Mouse (Mus musculus) B cell, adult 2 months (primary cell): ENCODE measurements at regions not wholly inside any gene's neighbourhood (a gene's known extent, or its start where the extent isn't known, plus 50 kb on each side); places are given as distances from the start of the nearest gene placed in this dataset.

ENCODE experiments used
- DNase-seq, 2 experiments: peaks; one replicate each; pipeline ENCODE4 v3.0.0; 2022

- DNase-seq: no peak
These were observed 660.5 kb upstream of the Sel1l start for GRCm38 (mm10) chr12:92509494-92509893.

- no peak for DNase-seq
These were observed 660.0 kb upstream of the Sel1l start for GRCm38 (mm10) chr12:92508796-92509489.

DNA sequence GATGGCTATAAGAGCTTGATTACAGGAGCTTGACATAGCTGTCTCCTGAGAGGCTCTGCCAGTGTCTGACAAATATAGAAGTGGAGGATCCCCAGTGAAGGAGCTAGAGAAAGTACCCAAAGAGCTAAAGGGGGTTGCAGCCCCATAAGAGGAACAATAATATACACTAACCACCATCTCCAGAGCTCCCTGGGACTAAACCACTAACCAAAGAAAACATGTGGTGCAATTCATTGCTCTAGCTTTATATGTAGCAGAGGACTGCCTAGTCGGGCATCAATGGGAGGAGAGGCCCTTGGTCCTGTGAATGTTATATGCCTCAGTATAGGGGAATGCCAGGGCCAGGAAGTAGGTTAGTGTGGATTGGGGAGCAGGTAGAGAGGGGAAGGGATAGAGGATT lies 635.0 kb upstream of the Sel1l start:
- DNase-seq: no peak

- no peak for DNase-seq
These were observed 625.5 kb upstream of the Sel1l start for GRCm38 (mm10) chr12:92474293-92475062.

DNA sequence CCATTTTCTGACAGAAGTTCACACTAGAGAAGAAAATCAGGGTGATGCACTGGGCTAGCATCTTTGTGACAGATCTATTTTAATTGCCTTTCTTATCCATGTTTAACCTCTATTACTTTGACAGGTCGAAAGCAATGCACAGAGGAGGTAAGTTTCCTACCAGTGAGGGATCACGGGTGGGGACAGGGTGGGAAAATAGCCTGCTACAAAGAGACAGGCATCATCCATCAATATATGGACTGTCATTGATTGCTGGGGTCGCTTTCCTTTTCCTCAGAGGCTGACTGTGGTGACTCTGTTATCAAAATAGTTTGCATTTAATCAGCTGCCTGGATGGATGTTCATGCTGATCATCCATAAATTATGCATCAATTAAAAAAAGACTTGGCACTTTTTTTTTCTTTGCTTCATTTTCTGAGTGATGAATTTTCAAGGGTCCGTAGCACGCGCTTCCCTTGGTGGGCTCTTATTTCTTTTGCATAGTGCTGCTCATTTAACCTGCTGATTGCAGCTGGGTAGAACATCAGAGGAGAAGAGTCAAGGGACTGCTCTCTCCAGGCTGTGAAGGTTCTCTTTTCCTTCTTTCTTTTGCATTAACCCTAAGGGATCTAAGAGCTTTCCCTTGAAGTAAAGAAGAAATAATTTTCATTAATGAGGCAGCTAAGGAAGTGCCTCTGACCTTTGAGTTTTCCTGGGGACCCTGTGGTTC lies 602.3 kb upstream of the Sel1l start:
- DNase-seq: no peak

DNA sequence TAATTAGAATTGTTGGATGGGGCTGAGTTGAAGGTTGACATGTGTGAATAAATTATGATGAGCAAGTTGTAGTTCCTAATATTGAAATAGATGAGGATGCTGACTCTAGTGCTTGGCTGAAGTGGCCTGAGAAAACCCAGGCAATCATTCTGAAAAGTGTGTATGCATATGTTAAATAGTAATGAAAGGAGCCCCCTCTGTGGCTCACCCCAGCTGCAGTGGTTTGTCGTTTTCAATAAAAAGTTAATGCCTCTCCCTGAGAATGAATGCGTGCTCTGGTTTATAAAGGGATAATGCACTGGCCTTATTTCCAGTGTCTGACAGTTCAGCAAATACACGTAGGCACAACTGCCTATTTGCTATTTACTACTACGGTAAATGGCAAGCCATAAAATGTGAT lies 569.5 kb upstream of the Sel1l start:
- no peak for DNase-seq

GRCm38 (mm10) chr12:92405506-92405905 lies 556.5 kb upstream of the Sel1l start:
- no peak for DNase-seq

GRCm38 (mm10) chr12:92400987-92401386 lies 552.0 kb upstream of the Sel1l start:
- no peak for DNase-seq

GRCm38 (mm10) chr12:92386195-92386594 lies 537.2 kb upstream of the Sel1l start:
- no peak for DNase-seq

DNA sequence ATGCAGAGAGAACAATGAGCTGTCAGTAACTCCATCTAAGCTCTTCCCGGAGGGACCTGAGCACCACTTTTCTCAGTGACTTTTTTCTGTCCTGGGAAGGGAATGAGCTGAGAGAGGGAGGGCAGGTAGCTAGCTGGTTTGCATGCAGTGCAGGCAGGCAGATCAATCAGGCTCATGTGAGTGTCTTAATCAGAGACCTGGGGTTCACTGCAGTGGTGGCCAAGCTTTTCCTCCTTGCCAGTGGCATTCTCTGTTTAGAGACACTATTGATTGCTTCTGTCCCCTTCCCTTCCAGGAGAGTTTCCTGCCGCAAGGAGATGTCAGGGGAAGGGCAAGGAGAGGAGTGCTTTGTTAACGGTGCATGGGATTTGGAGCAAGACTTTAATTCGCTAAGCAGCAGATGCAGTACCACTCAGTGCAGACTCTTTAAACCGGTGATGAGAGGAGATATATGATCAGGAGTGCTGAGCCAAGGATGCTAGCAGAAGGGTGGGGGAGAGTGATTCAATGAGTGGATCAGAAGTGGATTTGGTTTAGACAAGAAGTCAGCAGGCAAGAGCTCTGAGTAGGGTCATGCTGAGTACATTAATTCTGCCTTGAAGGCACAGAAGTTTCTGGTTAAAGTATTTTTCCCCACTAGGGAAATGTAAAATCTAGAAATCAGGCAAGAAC lies 535.4 kb upstream of the Sel1l start:
- DNase-seq: no peak

DNA sequence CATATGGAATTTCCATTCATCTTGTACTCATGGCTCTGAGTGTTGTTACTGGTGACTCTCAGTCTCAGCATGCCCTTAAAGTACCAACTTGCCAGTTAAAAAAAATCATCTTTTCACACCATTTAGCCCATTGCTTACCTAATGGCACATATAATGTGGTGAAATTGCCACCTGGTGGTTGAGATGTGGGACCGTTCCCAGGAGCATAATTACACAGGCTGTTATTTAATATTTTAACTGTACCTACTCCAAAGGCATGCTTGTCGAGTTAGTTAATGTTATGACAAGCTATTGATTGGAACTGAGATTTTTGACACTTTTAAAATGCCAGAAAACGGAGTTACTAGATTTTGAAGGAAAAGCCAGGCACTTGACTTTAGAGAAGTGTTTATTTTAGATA lies 530.2 kb upstream of the Sel1l start:
- no peak for DNase-seq

- no peak for DNase-seq
These were observed 517.0 kb upstream of the Sel1l start for GRCm38 (mm10) chr12:92365926-92366325.

GRCm38 (mm10) chr12:92353386-92354257 lies 504.7 kb upstream of the Sel1l start:
- no peak for DNase-seq

DNA sequence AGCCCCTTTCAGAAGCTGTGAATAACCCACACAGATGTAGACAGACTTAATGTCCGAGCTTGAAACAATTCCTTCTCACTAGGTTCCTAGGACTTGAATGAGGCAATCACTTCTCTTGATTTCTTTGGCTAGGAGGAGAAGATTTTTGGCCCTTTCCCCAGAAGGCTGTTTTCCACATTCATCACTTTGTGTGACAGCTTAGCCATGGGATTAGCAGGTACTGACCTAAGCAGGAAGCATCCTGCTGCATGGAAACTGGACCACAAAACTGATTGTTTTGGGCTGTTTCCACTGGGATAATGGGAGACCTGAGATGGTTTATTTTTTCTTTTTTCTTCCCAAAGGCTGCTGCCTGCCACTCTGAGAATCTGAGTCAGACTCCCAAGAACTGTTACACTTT lies 469.3 kb upstream of the Sel1l start:
- no peak for DNase-seq

GRCm38 (mm10) chr12:92317609-92318008 lies 468.7 kb upstream of the Sel1l start:
- DNase-seq: no peak

GRCm38 (mm10) chr12:92316285-92316684 lies 467.3 kb upstream of the Sel1l start:
- no peak for DNase-seq

- no peak for DNase-seq
These were observed 466.9 kb upstream of the Sel1l start for GRCm38 (mm10) chr12:92315820-92316219.

- peak; percentile 47 to 51 for DNase-seq
These were observed 454.1 kb upstream of the Sel1l start for GRCm38 (mm10) chr12:92302951-92303591.

DNA sequence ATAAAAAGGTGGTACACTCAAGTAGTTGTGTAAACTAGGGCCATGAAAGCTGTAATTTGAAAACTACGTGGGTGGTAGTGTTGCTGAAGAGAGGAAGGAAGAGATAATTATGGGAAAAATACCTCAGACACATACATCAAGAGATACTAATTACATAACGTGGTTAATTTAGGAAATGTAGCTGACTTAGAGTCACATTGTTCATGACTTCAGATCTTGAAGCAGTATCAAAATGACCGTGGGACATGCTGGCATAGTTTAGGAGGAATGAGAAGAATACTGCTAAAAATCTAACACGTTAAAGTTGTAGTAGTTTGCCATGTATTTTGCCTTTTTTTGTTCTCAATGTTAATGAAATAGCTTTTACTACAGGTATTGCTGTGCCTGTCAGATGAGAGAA lies 445.9 kb upstream of the Sel1l start:
- DNase-seq: no peak

DNA sequence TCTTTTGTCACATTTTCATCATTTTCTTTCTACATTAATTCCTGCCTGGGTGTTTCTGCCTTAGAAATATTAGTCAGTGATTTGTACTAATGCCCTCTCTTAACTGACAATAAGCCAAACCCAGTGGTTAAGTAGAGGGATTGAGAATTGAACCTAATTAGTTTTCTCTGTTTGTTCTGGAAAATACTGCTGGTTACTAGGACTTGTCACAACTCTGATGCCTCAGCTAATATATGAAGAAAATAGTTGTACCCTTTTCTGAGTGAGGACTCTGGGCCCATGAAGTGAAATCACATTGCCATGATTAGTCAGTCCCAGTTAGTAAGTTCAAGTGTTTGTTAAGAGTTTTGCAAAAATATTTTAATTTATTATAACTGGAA lies 444.4 kb upstream of the Sel1l start:
- no peak for DNase-seq

- DNase-seq: no peak
These were observed 443.7 kb upstream of the Sel1l start for GRCm38 (mm10) chr12:92292460-92293340.
